In the genomic region with DNA sequence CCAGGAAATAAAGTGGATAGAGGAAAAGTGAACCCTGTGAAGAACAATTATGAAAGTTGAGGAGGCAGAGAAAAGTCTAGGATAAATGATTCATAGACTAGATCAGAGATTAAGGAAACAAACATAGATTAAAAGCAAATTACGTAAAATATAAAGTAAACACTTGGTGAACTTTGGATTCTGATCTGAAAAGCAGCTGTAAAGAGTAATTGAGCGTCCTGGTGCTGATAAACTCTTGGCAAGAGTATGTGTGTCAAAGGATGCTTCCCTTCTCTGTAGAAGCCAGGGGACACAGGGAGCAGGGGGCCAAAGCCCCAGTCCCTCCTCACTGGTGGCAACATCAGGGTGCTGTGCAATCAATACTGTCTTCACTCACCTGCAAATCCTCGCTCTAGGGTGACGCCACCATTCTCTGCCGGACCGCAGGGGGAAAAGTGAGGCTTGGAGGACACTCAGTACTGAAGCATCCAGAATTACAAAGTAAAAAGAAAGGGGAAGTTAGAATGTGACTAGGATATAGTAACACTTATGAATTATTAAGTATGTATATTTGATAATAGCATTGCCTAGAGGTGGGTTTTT, we compare ENCODE assay signal across 32 mouse cellular contexts.
DNase-seq lines count a peak whose midpoint lies in the region; ATAC-seq and TF ChIP-seq lines count a peak whose summit lies in the region.
"Had no signal": no experiment of that assay in that cellular context is flagged by ENCODE, and none has a peak within 500 bp of the region (broad histone marks: within the 10 kb centered on the region; RNA-seq: fewer than 3 reads in every experiment).

No protein-coding gene starts in this region.

- no peak overlapping the region for H3K4me3 ChIP-seq in kidney, embryonic 15.5 days (replicated peaks)
- H3K4me3 ChIP-seq in lung, embryonic 15.5 days = no peak overlapping the region
- no peak overlapping the region for H3K4me3 ChIP-seq in stomach, postnatal 0 days (ENCODE audit: low read depth, low read length)
- H3K4me3 ChIP-seq: embryonic facial prominence, embryonic 10.5 days; embryonic facial prominence, embryonic 15.5 days; forebrain, embryonic 12.5 days; heart, embryonic 13.5 days; layer of hippocampus, adult 2 months; left cerebral cortex, adult 2 months; limb, embryonic 12.5 days; liver, embryonic 13.5 days; megakaryocyte, embryonic 14.5 days; midbrain, embryonic 12.5 days; myocyte; neural tube, embryonic 12.5 days had no signal

- ATAC-seq in kidney, embryonic 15.5 days (replicated peaks; ENCODE audit: low FRiP score) = no peak
- peak; percentile 36; the same call in 1 of the 2 replicates for ATAC-seq in lung, embryonic 15.5 days (ENCODE audit: borderline replicate concordance, extremely low read depth, low FRiP score, low TSS enrichment)
- ATAC-seq in stomach, postnatal 0 days (ENCODE audit: low FRiP score, low TSS enrichment) = no peak
- no peak for ATAC-seq in megakaryocyte progenitor cell, adult 5-6 weeks (replicated peaks; ENCODE audit: poor library complexity)
- ATAC-seq: CD4-positive, CD25-positive, alpha-beta regulatory T cell, adult 4 months had no signal

- WGBS in kidney, embryonic 15.5 days = 81% methylated on average over 6 of the region's 6 CpGs
- 48% methylated on average over 6 of the region's 6 CpGs for WGBS in lung, embryonic 15.5 days
- WGBS in stomach, postnatal 0 days = 72% methylated on average over 6 of the region's 6 CpGs

- H3K4me2 ChIP-seq in kidney, embryonic 15.5 days = no peak overlapping the region
- no peak overlapping the region for H3K4me2 ChIP-seq in lung, embryonic 15.5 days
- H3K4me2 ChIP-seq in stomach, postnatal 0 days (replicated peaks; ENCODE audit: low read depth) = no peak overlapping the region
- H3K4me2 ChIP-seq: embryonic facial prominence, embryonic 15.5 days; forebrain, embryonic 12.5 days; heart, embryonic 13.5 days; hindbrain, embryonic 14.5 days; limb, embryonic 12.5 days; liver, embryonic 13.5 days; midbrain, embryonic 12.5 days; neural tube, embryonic 12.5 days had no signal

- no peaks in the 10 kb centered on the region for H3K36me3 ChIP-seq in kidney, embryonic 15.5 days
- no peaks in the 10 kb centered on the region for H3K36me3 ChIP-seq in lung, embryonic 15.5 days
- H3K36me3 ChIP-seq in stomach, postnatal 0 days (ENCODE audit: control insufficient read depth, insufficient read depth, low read length) = no peaks in the 10 kb centered on the region
- H3K36me3 ChIP-seq: embryonic facial prominence, embryonic 10.5 days; embryonic facial prominence, embryonic 15.5 days; forebrain, embryonic 12.5 days; limb, embryonic 12.5 days; liver, embryonic 13.5 days; midbrain, embryonic 12.5 days; neural tube, embryonic 12.5 days had no signal

- H3K4me1 ChIP-seq in kidney, embryonic 15.5 days = peaks cover 8% of the 10 kb centered on the region
- peaks cover 19% of the 10 kb centered on the region for H3K4me1 ChIP-seq in lung, embryonic 15.5 days
- H3K4me1 ChIP-seq in stomach, postnatal 0 days (replicated peaks; ENCODE audit: control insufficient read depth, insufficient read depth) = no peaks in the 10 kb centered on the region
- H3K4me1 ChIP-seq: embryonic facial prominence, embryonic 10.5 days; embryonic facial prominence, embryonic 15.5 days; forebrain, embryonic 12.5 days; limb, embryonic 12.5 days; liver, embryonic 13.5 days; megakaryocyte, embryonic 14.5 days; midbrain, embryonic 12.5 days; neural tube, embryonic 12.5 days had no signal

- H3K9ac ChIP-seq in kidney, embryonic 15.5 days = no peak overlapping the region
- H3K9ac ChIP-seq in lung, embryonic 15.5 days = no peak overlapping the region
- no peak overlapping the region for H3K9ac ChIP-seq in stomach, postnatal 0 days (ENCODE audit: low read length)
- H3K9ac ChIP-seq: embryonic facial prominence, embryonic 15.5 days; forebrain, embryonic 12.5 days; heart, embryonic 13.5 days; hindbrain, embryonic 14.5 days; limb, embryonic 12.5 days; liver, embryonic 13.5 days; midbrain, embryonic 12.5 days; neural tube, embryonic 12.5 days had no signal

- H3K27me3 ChIP-seq in kidney, embryonic 15.5 days = no peaks in the 10 kb centered on the region
- no peaks in the 10 kb centered on the region for H3K27me3 ChIP-seq in lung, embryonic 15.5 days
- no peaks in the 10 kb centered on the region for H3K27me3 ChIP-seq in stomach, postnatal 0 days (ENCODE audit: control insufficient read depth, insufficient read depth, low read length)
- H3K27me3 ChIP-seq: embryonic facial prominence, embryonic 15.5 days; forebrain, embryonic 12.5 days; heart, embryonic 13.5 days; limb, embryonic 12.5 days; liver, embryonic 13.5 days; neural tube, embryonic 12.5 days had no signal

- TF ChIP-seq CTCF in stomach, postnatal 0 days (IDR thresholded peaks at IDR 0.05; ENCODE audit: low read depth) = no peak

- peak overlapping the region; percentile 50; the same call in 1 of the 2 replicates for H3K27ac ChIP-seq in kidney, embryonic 15.5 days
- H3K27ac ChIP-seq in lung, embryonic 15.5 days = peak overlapping the region; percentile 88
- H3K27ac ChIP-seq in stomach, postnatal 0 days (replicated peaks) = 0 out of 2 replicates have a peak overlapping the region, but pooled peaks have one; percentile 3
- H3K27ac ChIP-seq: embryonic facial prominence, embryonic 10.5 days; embryonic facial prominence, embryonic 15.5 days; forebrain, embryonic 12.5 days; hindbrain, embryonic 14.5 days; layer of hippocampus, adult 2 months; left cerebral cortex, adult 2 months; limb, embryonic 12.5 days; liver, embryonic 13.5 days; midbrain, embryonic 12.5 days; neural tube, embryonic 12.5 days had no signal

- DNase-seq in kidney, postnatal 4 days = no peak
- no peak for DNase-seq in lung, postnatal 14 days
- peak; percentile 2 for DNase-seq in MEL-GATA-1-ER (ENCODE audit: extremely low read depth, low read depth)
- DNase-seq in stomach, postnatal 0 days (ENCODE audit: low spot score) = no peak
- DNase-seq: adrenal gland, adult 8-10 months; cerebellum, adult 8-10 months; cerebellum, postnatal 25 days; gastrocnemius, postnatal 14 days; heart, postnatal 10 days; kidney, adult 8-10 months; kidney, postnatal 14 days; liver, embryonic 13.5 days; lung, postnatal 10 days; right cerebral cortex, adult 18-20 months; spleen, adult 18-20 months; thymus, postnatal 4 days had no signal

- TF ChIP-seq EP300 in stomach, postnatal 0 days (optimal IDR thresholded peaks at IDR 0.05) = no peak

- H3K9me3 ChIP-seq in kidney, embryonic 15.5 days (replicated peaks) = 0 out of 2 replicates have a peak, but pooled peaks cover 7% of the 10 kb centered on the region
- no peaks in the 10 kb centered on the region for H3K9me3 ChIP-seq in lung, embryonic 15.5 days
- H3K9me3 ChIP-seq in stomach, postnatal 0 days (ENCODE audit: control insufficient read depth, low read length) = no peaks in the 10 kb centered on the region
- H3K9me3 ChIP-seq: embryonic facial prominence, embryonic 15.5 days; forebrain, embryonic 12.5 days; liver, embryonic 13.5 days had no signal

Comparison
In these comparisons a context has a peak if more than half of its experiments do, and no peak if none do; other contexts are left out.
1. H3K27ac ChIP-seq: peak in every context shown above with its lines; median percentile 88 in lung, embryonic 15.5 days; 50 in kidney, embryonic 15.5 days; 3 in stomach, postnatal 0 days.